Comparison of ENCODE assay signal across 8 mouse cellular contexts in the genomic region with DNA sequence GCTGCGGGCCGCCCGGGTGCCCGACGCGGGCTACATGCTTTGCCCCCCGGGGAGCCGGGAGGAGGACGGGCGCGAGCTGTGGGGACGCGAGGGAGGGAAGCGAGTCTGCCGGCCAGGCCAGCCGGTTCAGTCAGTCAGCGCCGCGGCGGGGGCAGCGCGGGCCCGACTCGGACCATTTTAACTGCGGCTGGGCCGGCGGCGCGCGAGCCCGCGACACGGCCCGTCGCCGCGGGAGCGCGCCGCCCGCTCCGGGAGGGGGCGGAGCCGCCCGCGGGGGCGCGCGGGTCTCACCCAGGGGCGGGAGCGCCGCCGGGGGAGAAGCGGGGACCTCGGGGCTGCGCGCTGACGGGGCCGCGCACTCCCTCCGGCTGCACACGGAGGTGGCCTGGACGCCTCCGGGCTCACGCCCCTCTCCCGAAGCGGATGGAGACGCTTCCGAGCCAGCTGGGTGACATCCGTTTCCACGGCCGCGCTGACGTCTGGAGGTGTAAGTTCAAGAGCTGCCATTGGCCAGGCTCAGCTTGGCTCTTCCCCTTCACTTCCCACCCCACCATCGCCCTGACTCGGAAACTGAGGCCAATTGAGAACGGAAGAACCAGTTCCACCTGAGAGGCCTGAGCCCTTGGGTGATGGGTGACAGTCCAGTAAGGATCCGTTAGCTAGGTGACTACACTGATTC. TPM values are rescaled to one million over a fixed set of nuclear protein-coding genes. Genes with fewer than 3 reads are reported as not detected.
DNase-seq lines count a peak whose midpoint lies in the region; ATAC-seq and TF ChIP-seq lines count a peak whose summit lies in the region.

No protein-coding gene starts in this region.

- no peaks in the 10 kb centered on the region for H3K27me3 ChIP-seq in CH12.LX (replicated peaks)
- no peaks in the 10 kb centered on the region for H3K27me3 ChIP-seq in forebrain, embryonic 12.5 days
- H3K27me3 ChIP-seq in heart, embryonic 16.5 days (ENCODE audit: control insufficient read depth, insufficient read depth, low read length), result no peaks in the 10 kb centered on the region
- no peaks in the 10 kb centered on the region for H3K27me3 ChIP-seq in liver, embryonic 14.5 days (ENCODE audit: control insufficient read depth, insufficient read depth, low read length)
- no peaks in the 10 kb centered on the region for H3K27me3 ChIP-seq in stomach, embryonic 15.5 days (replicated peaks)

- peak overlapping the region; percentile 71 for H3K27ac ChIP-seq in CH12.LX (ENCODE audit: insufficient read depth, low read depth)
- peak overlapping the region; percentile 99 for H3K27ac ChIP-seq in forebrain, embryonic 12.5 days
- peak overlapping the region; percentile 95 for H3K27ac ChIP-seq in heart, embryonic 16.5 days (ENCODE audit: low read length)
- peak overlapping the region; percentile 80 for H3K27ac ChIP-seq in liver, embryonic 14.5 days
- peak overlapping the region; percentile 95 for H3K27ac ChIP-seq in stomach, embryonic 15.5 days

- TF ChIP-seq RAD21 in CH12.LX (IDR thresholded peaks at IDR 0.05; ENCODE audit: low read depth, low read length), result no peak

- peak; percentile 70 for TF ChIP-seq POLR2A in CH12.LX (IDR thresholded peaks at IDR 0.05; ENCODE audit: low read depth, low read length)

- H3K36me3 ChIP-seq in CH12.LX (replicated peaks in 1 of 2; ENCODE audit: control insufficient read depth in 1 of 2, insufficient read depth in 1 of 2, low read length in 1 of 2), result peaks cover 0 to 10% of the 10 kb centered on the region in 2 experiments
- H3K36me3 ChIP-seq in forebrain, embryonic 12.5 days (replicated peaks), result no peaks in the 10 kb centered on the region
- peaks cover 3% of the 10 kb centered on the region; the same call in 1 of the 2 replicates for H3K36me3 ChIP-seq in heart, embryonic 16.5 days (ENCODE audit: control insufficient read depth, insufficient read depth)
- no peaks in the 10 kb centered on the region for H3K36me3 ChIP-seq in liver, embryonic 14.5 days (replicated peaks; ENCODE audit: control insufficient read depth, insufficient read depth, low read depth)
- no peaks in the 10 kb centered on the region; the same call in 1 of the 2 replicates for H3K36me3 ChIP-seq in stomach, embryonic 15.5 days

- peak overlapping the region; percentile 74 for H3K4me2 ChIP-seq in CH12.LX (ENCODE audit: insufficient read depth, low read depth, poor library complexity, severe bottlenecking)
- H3K4me2 ChIP-seq in forebrain, embryonic 12.5 days, result peak overlapping the region; percentile 69
- H3K4me2 ChIP-seq in heart, embryonic 16.5 days (ENCODE audit: low read depth, low read length), result peak overlapping the region; percentile 73
- peak overlapping the region; percentile 95 for H3K4me2 ChIP-seq in liver, embryonic 14.5 days (ENCODE audit: low read depth)
- peak overlapping the region; percentile 71 for H3K4me2 ChIP-seq in stomach, embryonic 15.5 days

- peak overlapping the region; percentile 71 to 91 (median 76) for H3K4me3 ChIP-seq in CH12.LX (replicated peaks in 1 of 3; ENCODE audit: low read depth in 2 of 3, low read length in 2 of 3, poor library complexity in 1 of 3)
- peak overlapping the region; percentile 92 for H3K4me3 ChIP-seq in forebrain, embryonic 12.5 days (replicated peaks)
- H3K4me3 ChIP-seq in heart, embryonic 16.5 days (ENCODE audit: low read length), result peak overlapping the region; percentile 89
- peak overlapping the region; percentile 80 to 88 for H3K4me3 ChIP-seq in liver, embryonic 14.5 days (ENCODE audit: insufficient read depth in 1 of 2, low read depth in 2 of 2, low read length in 2 of 2)
- peak overlapping the region; percentile 86 for H3K4me3 ChIP-seq in stomach, embryonic 15.5 days (replicated peaks)

- no peak for TF ChIP-seq CTCF in CH12.LX (conservative IDR thresholded peaks at IDR 0.05 in 1 of 2, IDR thresholded peaks at IDR 0.05 in 1 of 2; ENCODE audit: low read depth in 2 of 2, low read length in 2 of 2)
- TF ChIP-seq CTCF in liver, embryonic 14.5 days (IDR thresholded peaks at IDR 0.05; ENCODE audit: low read depth), result no peak

- peaks cover 5 to 24% of the 10 kb centered on the region in 2 experiments for H3K4me1 ChIP-seq in CH12.LX (ENCODE audit: control insufficient read depth in 1 of 2, insufficient read depth in 2 of 2)
- peaks cover 34% of the 10 kb centered on the region for H3K4me1 ChIP-seq in forebrain, embryonic 12.5 days
- H3K4me1 ChIP-seq in heart, embryonic 16.5 days (ENCODE audit: control insufficient read depth, insufficient read depth, low read length), result peaks cover 25% of the 10 kb centered on the region
- H3K4me1 ChIP-seq in liver, embryonic 14.5 days (replicated peaks; ENCODE audit: control insufficient read depth in 2 of 2, insufficient read depth in 2 of 2, low read length in 1 of 2), result peaks cover 17 to 23% of the 10 kb centered on the region in 2 experiments
- H3K4me1 ChIP-seq in stomach, embryonic 15.5 days, result peaks cover 13% of the 10 kb centered on the region; the same call in 1 of the 2 replicates

- in situ Hi-C loops in CH12.LX (cut with MboI; ENCODE audit: low pct_ligation_motif_present, low pct_unique_long_range_greater_than_20kb, low sequenced_read_pairs), result no loop called here

- no peak for TF ChIP-seq EP300 in CH12.LX (IDR thresholded peaks at IDR 0.05; ENCODE audit: low read length)
- TF ChIP-seq EP300 in liver, embryonic 14.5 days (IDR thresholded peaks at IDR 0.05; ENCODE audit: low read depth), result no peak

- ATAC-seq in forebrain, embryonic 12.5 days (ENCODE audit: low FRiP score), result peak; percentile 85
- ATAC-seq in heart, embryonic 16.5 days (replicated peaks; ENCODE audit: extremely low read depth, insufficient read depth, low FRiP score), result peak; percentile 82
- peak; percentile 77 for ATAC-seq in liver, embryonic 14.5 days (ENCODE audit: insufficient read depth)
- peak; percentile 87 for ATAC-seq in stomach, embryonic 15.5 days (ENCODE audit: insufficient read depth, low FRiP score, low read depth)

- peak overlapping the region; percentile 92 for H3K9ac ChIP-seq in CH12.LX (ENCODE audit: insufficient read depth, low read depth)
- H3K9ac ChIP-seq in forebrain, embryonic 12.5 days, result peak overlapping the region; percentile 96
- peak overlapping the region; percentile 99 for H3K9ac ChIP-seq in heart, embryonic 16.5 days (ENCODE audit: low read length)
- peak overlapping the region; percentile 93 for H3K9ac ChIP-seq in liver, embryonic 14.5 days (replicated peaks)
- H3K9ac ChIP-seq in stomach, embryonic 15.5 days, result peak overlapping the region; percentile 95

- no peaks in the 10 kb centered on the region for H3K9me3 ChIP-seq in CH12.LX (replicated peaks; ENCODE audit: low read length)
- no peaks in the 10 kb centered on the region for H3K9me3 ChIP-seq in forebrain, embryonic 12.5 days
- no peaks in the 10 kb centered on the region for H3K9me3 ChIP-seq in heart, embryonic 16.5 days (replicated peaks; ENCODE audit: control insufficient read depth, low read length)
- H3K9me3 ChIP-seq in liver, embryonic 14.5 days (ENCODE audit: control insufficient read depth, low read length), result no peaks in the 10 kb centered on the region
- no peaks in the 10 kb centered on the region for H3K9me3 ChIP-seq in stomach, embryonic 15.5 days

- peaks cover 16% of the 10 kb centered on the region; the same call in 1 of the 2 replicates for H3K79me2 ChIP-seq in CH12.LX (replicated peaks; ENCODE audit: control insufficient read depth, extremely low read depth, insufficient read depth, poor library complexity, severe bottlenecking)

- DNase-seq in CH12.LX (ENCODE audit: extremely low read depth), result peak; percentile 91
- peak; percentile 59 for DNase-seq in c-Kit-positive CD71-positive TER-119-negative erythroid progenitor cells, embryonic 14.5 days (ENCODE audit: low read depth)
- peak; percentile 86 to 94 for DNase-seq in kidney, postnatal 25 days
- peak; percentile 60 to 64 (median 64) for DNase-seq in liver, embryonic 14.5 days (ENCODE audit: low read depth in 3 of 3, low spot score in 3 of 3)
- DNase-seq in neural tube, embryonic 10.5 days (ENCODE audit: extremely low spot score, low spot score), result peak; percentile 84

- WGBS in forebrain, embryonic 12.5 days, result 2% methylated on average over 42 of the region's 78 CpGs
- WGBS in heart, embryonic 16.5 days, result under 1% methylated on average over 77 of the region's 78 CpGs
- 1% methylated on average over 72 of the region's 78 CpGs for WGBS in liver, embryonic 14.5 days (ENCODE audit: insufficient replicate concordance)
- under 1% methylated on average over 43 of the region's 78 CpGs for WGBS in stomach, embryonic 15.5 days

- dilution Hi-C loops in CH12.LX (cut with MboI; ENCODE audit: extremely low pct_ligation_motif_present, extremely low pct_unique_long_range_greater_than_20kb, low sequenced_read_pairs), result no loop called here

TF ChIP-seq in CH12.LX, 34 proteins besides CTCF, POLR2A, EP300 and RAD21 (continues in another document):
- TF ChIP-seq RCOR1 (conservative IDR thresholded peaks at IDR 0.05; ENCODE audit: low read depth, low read length), result no peak
- peak; percentile 53 for TF ChIP-seq TCF12 (IDR thresholded peaks at IDR 0.05; ENCODE audit: low read depth, low read length)
- 0 out of 2 replicates have a peak, but pooled peaks have one; percentile 36 for TF ChIP-seq MAX (IDR thresholded peaks at IDR 0.05; ENCODE audit: low read length)
- TF ChIP-seq KAT2A (IDR thresholded peaks at IDR 0.05; ENCODE audit: insufficient replicate concordance, low read length), result peak; percentile 42; the same call in 1 of the 2 replicates
- TF ChIP-seq MXI1 (IDR thresholded peaks at IDR 0.05; ENCODE audit: low read depth, low read length), result no peak
- TF ChIP-seq ELF1 (IDR thresholded peaks at IDR 0.05; ENCODE audit: low read depth, low read length), result peak; percentile 83
- TF ChIP-seq NRF1 (IDR thresholded peaks at IDR 0.05; ENCODE audit: low read depth, low read length), result peak; percentile 69
- no peak for TF ChIP-seq E2F4 (IDR thresholded peaks at IDR 0.05; ENCODE audit: insufficient replicate concordance, low read depth, low read length)
- TF ChIP-seq MAZ (IDR thresholded peaks at IDR 0.05; ENCODE audit: low read depth, low read length), result peak; percentile 40; the same call in 1 of the 2 replicates
- TF ChIP-seq ZNF384 (IDR thresholded peaks at IDR 0.05; ENCODE audit: low read depth, low read length), result no peak
- 0 out of 2 replicates have a peak, but pooled peaks have one; percentile 47 for TF ChIP-seq MYC (IDR thresholded peaks at IDR 0.05; ENCODE audit: low read depth, low read length)
- TF ChIP-seq NELFE (IDR thresholded peaks at IDR 0.05; ENCODE audit: low read depth, low read length), result no peak; the same call in 1 of the 2 replicates

RNA-seq across cellular contexts. Expression of gene Fbxl17, which starts 0.5 kb away (rescaled TPM):
- 4.0 and 4.5 TPM in 2 replicates for total RNA-seq in CH12.LX (2012; rRNA removed)
- total RNA-seq in CH12.LX (2014; rRNA removed), result 4.3 and 4.5 TPM in 2 replicates
- 4.7 and 6.9 TPM in 2 replicates for polyA plus RNA-seq in CH12.LX (2012; ENCODE audit: insufficient read length, low read depth)
- 6.7 and 7.0 TPM in 2 replicates for polyA plus RNA-seq in forebrain, embryonic 12.5 days (2016; fragmentation: Nextera tagmentation; extraction: Ambion mirVana)
- polyA plus RNA-seq in heart, embryonic 16.5 days (2015; fragmentation: Nextera tagmentation; extraction: Ambion mirVana), result 13.5 and 14.3 TPM in 2 replicates
- 1.7 and 1.9 TPM in 2 replicates for polyA plus RNA-seq in liver, embryonic 14.5 days (2012; rRNA removed)
- 1.9 and 2.6 TPM in 2 replicates for polyA plus RNA-seq in liver, embryonic 14.5 days (2014; fragmentation: Nextera tagmentation; extraction: Ambion mirVana)
- 5.9 and 7.2 TPM in 2 replicates for polyA plus RNA-seq in stomach, embryonic 15.5 days (2015; fragmentation: Nextera tagmentation; extraction: Ambion mirVana)

Comparison
In these comparisons a context has a peak if more than half of its experiments do, and no peak if none do; other contexts are left out.
1. Peak in every context shown above with its lines: DNase-seq, ATAC-seq, H3K4me3 ChIP-seq and H3K27ac ChIP-seq.